8 mouse cellular contexts compared by ENCODE assay signal in the genomic region with DNA sequence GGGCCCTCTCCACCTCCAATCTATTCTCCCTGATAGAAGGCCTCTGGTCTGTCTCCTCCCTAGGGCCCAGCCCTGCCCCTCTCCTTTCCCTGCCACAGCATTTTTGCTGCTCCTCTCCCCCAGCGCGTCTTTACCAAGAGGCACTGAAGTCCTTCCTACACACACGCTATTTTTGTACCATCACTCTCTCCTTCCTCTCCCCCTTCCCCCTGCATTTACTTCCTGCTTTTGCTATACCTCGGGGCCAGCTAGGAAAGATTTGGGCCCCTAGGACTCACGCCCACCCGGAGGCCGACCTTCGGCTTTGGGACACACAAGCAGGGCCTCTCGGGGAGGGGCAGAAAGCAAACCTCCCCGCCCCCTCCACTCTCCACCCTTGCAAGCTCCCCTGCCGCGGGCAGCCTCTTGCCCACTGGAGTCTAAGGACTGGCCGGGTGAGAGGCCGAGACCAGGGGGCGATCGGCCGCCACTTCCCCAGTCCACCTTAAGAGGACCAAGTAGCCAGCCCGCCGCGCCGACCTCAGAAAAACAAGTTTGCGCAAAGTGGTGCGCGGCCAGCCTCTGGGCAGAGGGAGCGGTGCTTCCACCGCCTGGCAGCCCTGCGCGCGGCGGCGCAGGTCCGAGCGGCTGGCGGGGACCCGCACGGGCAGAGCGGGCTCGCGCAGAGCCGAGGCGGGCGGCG. TPM values are rescaled to one million over a fixed set of nuclear protein-coding genes. Genes with fewer than 3 reads are reported as not detected.
DNase-seq lines count a peak whose midpoint lies in the region; ATAC-seq and TF ChIP-seq lines count a peak whose summit lies in the region.

A gene (plus strand): TSS at position 377 of the 682 bp plus-strand sequence.

- peaks cover 55% of the 10 kb centered on the region for H3K79me2 ChIP-seq in macrophage (ENCODE audit: inconsistent target)

- under 1% methylated on average over 40 of the region's 43 CpGs for WGBS in hindbrain, postnatal 0 days
- WGBS in macrophage (ENCODE audit: missing documents), result 2% methylated on average over 30 of the region's 43 CpGs

- peak within 1 kb of the TSS; percentile 78 for H3K4me3 ChIP-seq in hindbrain, postnatal 0 days (ENCODE audit: low read length)
- H3K4me3 ChIP-seq in macrophage (ENCODE audit: inconsistent target), result peak within 1 kb of the TSS; percentile 78

- no peaks in the 10 kb centered on the region for H3K9me3 ChIP-seq in hindbrain, postnatal 0 days (ENCODE audit: low read length)

- H3K27me3 ChIP-seq in hindbrain, postnatal 0 days (ENCODE audit: insufficient read depth, low read length), result no peaks in the 10 kb centered on the region

- H3K27ac ChIP-seq in hindbrain, postnatal 0 days, result peak within 1 kb of the TSS; percentile 84
- H3K27ac ChIP-seq in macrophage, result peak within 1 kb of the TSS; percentile 100

- H3K36me3 ChIP-seq in hindbrain, postnatal 0 days (ENCODE audit: insufficient read depth, low read length), result no peaks in the 10 kb centered on the region
- peaks cover 10% of the 10 kb centered on the region; the same call in 1 of the 2 replicates for H3K36me3 ChIP-seq in macrophage (ENCODE audit: inconsistent target)

- intact Hi-C loops in gastrocnemius, postnatal 14 days (cut with DNase I; ENCODE audit: low total_unique reads), result no loop called here

- H3K4me2 ChIP-seq in hindbrain, postnatal 0 days (ENCODE audit: low read depth, low read length), result peak within 1 kb of the TSS; percentile 71

- peak; percentile 77 for DNase-seq in adrenal gland, adult 8-10 months
- peak; percentile 83 for DNase-seq in embryo, embryonic 11 days
- peak; percentile 80 for DNase-seq in gastrocnemius, postnatal 14 days
- DNase-seq in hindbrain, postnatal 0 days (ENCODE audit: low spot score), result peak; percentile 81
- DNase-seq in left cerebral cortex, adult 9 months (ENCODE audit: low spot score in 2 of 2), result peak; percentile 81 to 87
- DNase-seq in right cerebral cortex, adult 2 months (ENCODE audit: low spot score in 2 of 2), result peak; percentile 78
- DNase-seq in urinary bladder, postnatal 4 days (ENCODE audit: low spot score in 2 of 2), result peak; percentile 70 to 75

- peak; percentile 19; the same call in 1 of the 2 replicates for TF ChIP-seq CTCF in hindbrain, postnatal 0 days (IDR thresholded peaks at IDR 0.05; ENCODE audit: low read depth)

- peak; percentile 91 for ATAC-seq in hindbrain, postnatal 0 days

- peaks cover 7% of the 10 kb centered on the region for H3K4me1 ChIP-seq in hindbrain, postnatal 0 days (ENCODE audit: insufficient read depth, low read length)

- H3K9ac ChIP-seq in hindbrain, postnatal 0 days (replicated peaks; ENCODE audit: low read length), result peak within 1 kb of the TSS; percentile 86

RNA-seq across cellular contexts. Expression of the gene that starts here (rescaled TPM):
- 10 to 100 TPM; 58.4 to 75.6 (median 70.1) TPM for total RNA-seq in adrenal gland, adult 8-10 months (2022)
- total RNA-seq in gastrocnemius, postnatal 14 days (2021), result 10 to 100 TPM in 1 of 2 experiments, 1 to 10 TPM in 1; 9.5 to 14.4 TPM
- 87.7 and 135 TPM in 2 replicates for total RNA-seq in hindbrain, postnatal 0 days (2014; rRNA removed)
- 35.8 and 37.1 TPM in 2 replicates for polyA plus RNA-seq in hindbrain, postnatal 0 days (2015; fragmentation: Nextera tagmentation; extraction: Ambion mirVana)
- total RNA-seq in macrophage (2018; cell fraction: chromatin; rRNA removed), result 1,000 to 10,000 TPM in 25 of 26 experiments, 100 to 1,000 TPM in 1; 486 to 5,251 (median 2,764) TPM
- 1,000 to 10,000 TPM; 1,654 to 2,625 (median 2,091) TPM for total RNA-seq in macrophage (2018; cell fraction: cytosol; rRNA removed)
- 1,000 to 10,000 TPM in 25 of 26 experiments, 100 to 1,000 TPM in 1; 968 to 4,930 (median 3,847) TPM for total RNA-seq in macrophage (2018; cell fraction: nucleus; rRNA removed)
- 1,368 to 2,259 TPM (median 1,677 TPM) in 3 replicates for polyA plus RNA-seq in macrophage (2018)

Comparison
In these comparisons a context has a peak if more than half of its experiments do, and no peak if none do; other contexts are left out.
1. Peak in every context shown above with its lines: DNase-seq, ATAC-seq, H3K4me3 ChIP-seq and H3K27ac ChIP-seq.
2. RNA of the gene that starts here (polyA plus RNA-seq): 1,368 to 2,259 TPM in macrophage; 35.8 to 37.1 TPM in hindbrain, postnatal 0 days; every median in the first group is over 10 times any median in the second.